Mouse (Mus musculus): ENCODE data around the gene Tma7. TPM values are rescaled to one million over a fixed set of nuclear protein-coding genes. Genes with fewer than 3 reads are reported as not detected.
A peak's percentile ranks its signal among the peaks of the same experiment; 100 is the strongest.

The Tma7 gene
- total RNA-seq, 2 experiments from 2014 or later, result 286 to 308 TPM

GRCm38 (mm10) chr9:109049996-109050673 lies 32.3 kb downstream of the Tma7 start:
- DNase-seq (ENCODE audit: low spot score in 2 of 2), result no peak

- no peak for DNase-seq (ENCODE audit: low spot score in 2 of 2)
Measured at GRCm38 (mm10) chr9:109049316-109049715, 33.1 kb downstream of the Tma7 start.

- DNase-seq (ENCODE audit: low spot score in 2 of 2), result peak in 1 of 2 experiments; percentile 52
Measured at GRCm38 (mm10) chr9:109046306-109046705, 36.1 kb downstream of the Tma7 start.

DNA sequence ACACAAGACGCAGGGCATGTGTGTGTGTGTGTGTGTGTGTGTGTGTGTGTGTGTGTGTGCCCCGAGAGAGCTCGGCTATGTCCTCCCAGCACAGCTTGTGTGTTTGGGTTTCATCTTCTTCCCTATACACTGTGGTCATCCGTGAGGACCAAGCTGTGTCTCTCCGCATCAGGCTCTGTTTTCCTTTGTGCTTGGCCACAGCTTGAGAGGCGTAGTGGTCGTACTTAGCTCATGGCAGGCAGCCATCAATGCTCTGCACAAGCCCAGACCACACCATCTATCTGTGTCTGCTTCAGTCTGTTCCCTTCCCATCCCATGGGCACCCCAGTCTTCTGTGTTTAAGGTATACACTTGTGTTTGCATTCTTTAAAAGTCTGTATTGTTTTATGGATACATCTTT lies 41.0 kb downstream of the Tma7 start:
- DNase-seq (ENCODE audit: low spot score in 2 of 2), result no peak

DNA sequence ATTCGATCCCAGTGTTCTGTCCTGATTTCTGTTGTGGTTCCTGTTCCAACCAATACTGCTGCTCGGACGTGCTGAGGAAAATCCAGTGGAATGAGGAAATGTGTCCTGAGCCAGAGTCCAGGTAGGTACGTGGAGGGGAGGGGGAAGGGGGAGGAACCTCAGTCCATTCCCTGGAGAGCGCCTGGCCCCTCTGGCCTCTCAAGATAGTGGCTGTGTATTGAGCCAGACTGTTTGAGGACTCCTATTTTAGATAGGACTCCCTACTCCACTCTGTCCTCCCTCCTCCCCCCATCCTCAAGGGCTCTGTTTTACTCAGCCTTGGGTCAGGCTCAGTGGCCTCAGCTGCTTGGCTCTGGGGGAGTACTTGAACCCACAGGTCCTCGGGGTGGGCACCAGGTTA lies 41.5 kb downstream of the Tma7 start:
- no peak for DNase-seq (ENCODE audit: low spot score in 2 of 2)

DNA sequence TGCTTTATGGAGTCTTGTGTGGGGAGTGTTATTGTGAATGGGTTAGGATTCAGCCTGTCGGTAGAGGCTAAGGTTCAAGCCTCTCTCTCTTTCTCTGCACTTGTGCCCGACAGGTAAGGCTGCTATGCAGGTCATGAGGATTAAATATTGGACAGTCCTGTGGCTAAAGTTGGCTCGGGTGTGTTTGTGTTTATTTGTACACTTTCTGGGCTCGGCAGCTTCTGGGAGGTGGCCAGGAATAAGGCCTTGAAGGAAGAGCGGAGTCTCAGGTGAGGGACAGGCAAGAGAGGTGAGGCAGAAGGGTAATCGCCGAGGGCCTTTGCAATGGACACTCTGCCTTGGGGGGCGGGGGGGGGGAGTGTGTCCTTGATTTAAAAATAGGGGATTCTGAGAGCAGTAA lies 42.2 kb downstream of the Tma7 start:
- no peak for DNase-seq (ENCODE audit: low spot score in 2 of 2)

DNA sequence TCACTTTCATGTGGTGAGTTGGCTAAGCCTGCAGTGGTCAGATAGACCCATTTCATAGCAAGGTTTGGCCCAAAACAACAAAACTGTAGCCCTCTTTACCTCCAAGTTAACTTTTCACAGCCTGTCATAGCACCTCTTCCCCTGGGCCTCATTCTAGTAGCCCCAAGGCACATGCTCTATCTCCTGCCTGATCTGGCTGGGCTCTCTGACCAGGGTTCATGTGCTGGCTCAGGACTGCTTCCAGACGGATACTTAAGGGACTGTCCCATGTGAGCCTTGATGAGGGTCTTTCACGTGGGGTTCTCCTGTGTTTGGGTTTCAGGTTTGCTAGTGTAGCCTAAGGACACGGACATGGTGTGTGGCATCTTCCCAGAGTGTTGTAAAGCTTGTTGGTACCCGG lies 42.7 kb downstream of the Tma7 start:
- DNase-seq (ENCODE audit: low spot score in 2 of 2), result no peak

DNA sequence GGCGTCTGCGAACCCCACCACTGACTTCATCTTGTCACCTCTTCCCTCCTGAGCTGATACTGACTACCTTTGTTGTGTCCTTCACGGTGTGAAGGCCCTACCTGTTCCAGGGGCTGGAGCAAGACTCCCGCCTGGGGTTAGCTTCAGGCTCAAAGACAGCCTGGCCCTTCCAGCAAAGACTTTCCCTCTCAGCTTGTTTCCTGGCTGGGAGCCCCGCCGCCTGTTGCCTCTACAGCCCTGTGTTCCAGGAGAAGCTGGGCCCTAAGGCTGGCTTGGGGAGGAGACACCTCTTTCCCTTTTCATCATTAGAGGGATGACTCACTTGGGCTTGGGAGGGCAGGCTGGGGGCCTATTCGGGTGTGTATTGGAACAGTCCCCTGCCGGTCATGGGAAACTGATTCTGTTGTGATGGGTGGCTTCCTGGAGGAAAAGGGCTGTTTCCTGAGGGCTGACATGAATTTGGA lies 43.5 kb downstream of the Tma7 start:
- no peak for DNase-seq (ENCODE audit: low spot score in 2 of 2)

DNA sequence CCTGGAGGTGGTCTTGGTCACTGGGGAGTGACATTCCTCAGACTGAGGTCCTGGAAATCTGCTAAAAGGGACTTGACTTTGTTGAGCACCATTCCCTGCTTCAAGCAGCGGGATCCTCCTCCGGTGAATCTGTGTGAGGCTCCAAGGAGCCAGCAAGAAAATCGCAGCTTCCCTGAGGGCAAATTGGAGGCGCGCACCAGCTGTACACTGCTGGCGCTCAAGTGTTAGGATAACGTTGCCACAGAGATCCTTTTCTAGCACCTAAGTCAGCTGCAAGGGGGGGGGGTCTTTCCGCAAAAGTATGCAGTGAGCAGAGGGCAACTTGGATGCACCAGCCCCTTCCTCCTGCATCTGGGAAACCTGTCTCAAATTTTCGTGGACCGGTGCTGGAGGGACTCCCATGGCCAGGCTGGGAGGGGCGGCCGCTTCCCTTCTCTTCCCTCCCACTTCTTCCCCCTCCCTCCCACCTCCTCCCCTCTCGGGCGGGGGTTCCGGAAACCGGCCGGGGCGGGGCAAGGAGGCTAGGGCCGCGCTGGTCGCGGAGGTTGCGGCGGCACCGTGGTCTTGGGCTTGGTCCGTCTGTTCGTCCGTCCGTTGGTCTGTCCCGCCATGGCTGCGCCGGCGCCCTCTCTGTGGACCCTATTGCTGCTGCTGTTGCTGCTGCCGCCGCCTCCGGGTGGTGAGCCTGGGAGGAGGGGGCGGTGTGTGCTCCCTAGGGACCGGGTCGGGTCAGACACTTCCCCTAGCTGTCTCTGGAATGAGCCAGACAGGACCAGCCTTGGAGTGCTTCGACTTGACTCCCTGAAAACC lies 44.1 kb downstream of the Tma7 start, which contains the start of gene Shisa5:
Gene Shisa5, plus strand, starts transcription at position 480 of the 810 bp plus-strand sequence.
- no peak for DNase-seq (ENCODE audit: low spot score in 2 of 2)

GRCm38 (mm10) chr9:109032435-109032834 lies 50.0 kb downstream of the Tma7 start:
- no peak for DNase-seq (ENCODE audit: low spot score in 2 of 2)

- no peak for DNase-seq (ENCODE audit: low spot score in 2 of 2)
Measured at GRCm38 (mm10) chr9:109031686-109032085, 50.7 kb downstream of the Tma7 start.

DNA sequence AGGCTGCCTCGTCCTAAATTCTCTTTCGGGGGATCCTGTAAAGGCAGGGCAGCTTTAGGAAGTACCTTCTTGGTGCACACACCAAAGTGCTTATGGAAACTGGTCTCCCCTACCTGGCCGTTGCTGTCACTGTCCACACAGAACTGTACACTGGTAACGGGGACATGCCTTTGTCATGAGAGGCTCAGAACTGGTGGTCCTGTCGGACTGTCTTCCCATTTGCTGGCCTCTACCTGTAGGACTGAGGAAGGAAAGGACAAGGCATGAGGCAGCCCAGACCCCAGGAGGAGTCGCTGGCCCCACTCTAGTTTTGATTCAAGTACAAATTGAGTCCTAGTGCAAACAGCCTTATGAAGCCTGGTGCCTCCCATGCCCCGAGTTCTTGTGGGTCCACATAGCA lies 51.4 kb downstream of the Tma7 start:
- no peak for DNase-seq (ENCODE audit: low spot score in 2 of 2)

- no peak for DNase-seq (ENCODE audit: low spot score in 2 of 2)
Measured at GRCm38 (mm10) chr9:109030312-109030711, 52.1 kb downstream of the Tma7 start.

DNA sequence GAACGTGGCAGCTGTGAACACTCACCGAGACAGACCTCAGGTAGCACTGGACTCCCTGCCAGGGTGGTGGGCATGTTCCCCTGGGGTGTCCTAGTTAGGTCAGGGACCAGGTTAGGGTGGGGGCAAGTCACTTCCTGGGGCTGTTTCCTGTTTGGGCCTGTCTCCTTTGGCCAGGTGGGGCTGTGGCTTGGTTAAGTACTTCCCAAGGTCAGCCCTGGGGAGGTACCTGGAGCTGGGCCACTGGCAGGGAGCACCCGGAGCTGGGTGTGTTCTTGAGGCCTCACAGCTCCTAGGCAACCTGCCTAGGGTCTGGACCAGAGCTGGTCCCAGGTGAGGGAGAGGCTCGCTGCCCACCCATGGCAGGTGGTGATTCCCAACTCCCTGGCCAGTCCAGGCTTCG lies 53.5 kb downstream of the Tma7 start:
- DNase-seq (ENCODE audit: low spot score in 2 of 2), result no peak

DNA sequence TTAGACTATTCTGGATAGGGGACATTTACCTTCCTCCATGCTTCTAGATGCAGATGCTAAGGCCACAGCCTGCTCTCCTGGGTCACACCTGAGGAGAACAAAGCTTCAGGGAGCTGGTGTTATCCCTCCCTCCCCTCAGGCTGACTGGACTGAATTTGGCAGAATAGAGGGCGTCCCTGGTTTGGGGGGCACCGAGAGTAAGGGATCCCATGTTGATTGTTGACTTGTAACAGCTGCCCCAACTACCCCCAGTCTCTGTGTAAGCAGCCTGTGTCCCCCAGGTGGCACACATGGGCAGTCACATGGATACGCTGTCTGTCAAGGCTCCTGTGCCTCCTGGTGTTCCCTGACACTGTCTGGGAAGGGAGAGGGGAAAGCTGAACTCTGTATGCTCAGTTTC lies 54.0 kb downstream of the Tma7 start:
- DNase-seq (ENCODE audit: low spot score in 2 of 2), result no peak

DNA sequence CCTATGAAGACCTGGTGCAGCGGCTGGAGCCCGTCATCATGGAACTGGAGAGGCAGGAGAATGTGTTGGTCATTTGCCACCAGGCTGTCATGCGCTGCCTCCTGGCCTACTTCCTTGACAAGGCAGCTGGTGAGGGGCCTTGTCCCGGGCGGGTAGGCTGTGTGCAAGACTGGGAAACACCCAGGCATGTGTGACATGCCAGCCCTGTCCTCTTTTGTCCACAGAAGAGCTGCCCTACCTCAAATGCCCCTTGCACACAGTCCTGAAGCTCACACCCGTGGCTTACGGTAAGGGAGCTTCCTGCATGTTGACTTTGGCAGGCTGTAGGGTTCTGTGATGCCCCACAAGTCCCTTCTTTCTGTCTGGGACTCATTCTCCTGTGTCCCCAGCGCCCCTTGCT lies 54.9 kb downstream of the Tma7 start:
- no peak for DNase-seq (ENCODE audit: low spot score in 2 of 2)

Other genes starting within 250 kb of the Tma7 start
- 10 to 100 TPM; 13.8 to 16.1 TPM for gene Slc26a6, start 229.3 kb downstream of the Tma7 start, total RNA-seq (2021)
- not detected for gene Tmem89, start 168.0 kb downstream of the Tma7 start, total RNA-seq (2021)
- gene Uqcrc1, start 146.0 kb downstream of the Tma7 start, total RNA-seq (2021), result 100 to 1,000 TPM; 346 to 356 TPM
- 1 to 10 TPM; 1.9 to 2.3 TPM for gene Col7a1, start 129.0 kb downstream of the Tma7 start, total RNA-seq (2021)
- gene Ucn2, start 96.6 kb downstream of the Tma7 start, total RNA-seq (2021), result under 1 TPM; 0.47 to 0.76 TPM
- gene Pfkfb4, start 90.8 kb downstream of the Tma7 start, total RNA-seq (2021), result 10 to 100 TPM; 12.1 to 17.5 TPM
- 10 to 100 TPM; 46.0 to 56.0 TPM for gene Shisa5, start 44.0 kb downstream of the Tma7 start, total RNA-seq (2021)
- 10 to 100 TPM; 14.6 to 16.6 TPM for gene Trex1, start 22.9 kb downstream of the Tma7 start, total RNA-seq (2021)
- gene Atrip, start 8.5 kb downstream of the Tma7 start, total RNA-seq (2021), result 10 to 100 TPM; 23.7 to 28.0 TPM
- 1 to 10 TPM; 8.7 to 9.3 TPM for gene Ccdc51, start 94 bp downstream of the Tma7 start, total RNA-seq (2021)
- gene Plxnb1, start 12.8 kb upstream of the Tma7 start, total RNA-seq (2021), result 10 to 100 TPM; 70.4 to 76.5 TPM
- not detected for gene Fbxw21, start 79.5 kb upstream of the Tma7 start, total RNA-seq (2021)
- gene Fbxw13, start 113.4 kb upstream of the Tma7 start, total RNA-seq (2021), result not detected
- gene Fbxw20, start 152.2 kb upstream of the Tma7 start, total RNA-seq (2021), result not detected
- gene Fbxw14, start 205.1 kb upstream of the Tma7 start, total RNA-seq (2021), result not detected

Measured in layer of hippocampus, adult 18-20 months (tissue).